Comparison of ENCODE assay signal across 31 mouse cellular contexts in genomic region chr8:111058946-111059572, GRCm38 (mm10). TPM values are rescaled to one million over a fixed set of nuclear protein-coding genes. Genes with fewer than 3 reads are reported as not detected.
DNase-seq lines count a peak whose midpoint lies in the region; ATAC-seq and TF ChIP-seq lines count a peak whose summit lies in the region.
"Had no signal": no experiment of that assay in that cellular context is flagged by ENCODE, and none has a peak within 500 bp of the region (broad histone marks: within the 10 kb centered on the region; RNA-seq: fewer than 3 reads in every experiment).

No protein-coding gene starts in this region.

- no peak for DNase-seq in heart, postnatal 36 days
- no peak for DNase-seq in kidney, postnatal 0 days (ENCODE audit: low spot score)
- DNase-seq in kidney, adult 18-20 months: no peak
- DNase-seq in R1 (ENCODE audit: low read depth, low spot score): peak; percentile 25
- no peak for DNase-seq in lung, postnatal 0 days (ENCODE audit: low spot score)
- DNase-seq: adrenal gland, postnatal 14 days; cerebellum, adult 8-10 months; cerebellum, postnatal 36 days; embryo, embryonic 11 days; gastrocnemius, postnatal 14 days; heart, adult 18-20 months; kidney, adult 8-10 months; liver; right cerebral cortex, adult 18-20 months; right cerebral cortex, postnatal 4 days; thymus, postnatal 25 days had no signal

- no peak for TF ChIP-seq CTCF in kidney, postnatal 0 days (IDR thresholded peaks at IDR 0.05; ENCODE audit: low read depth)
- TF ChIP-seq CTCF in lung, postnatal 0 days (IDR thresholded peaks at IDR 0.05): no peak

- peaks cover 11% of the 10 kb centered on the region for H3K79me2 ChIP-seq in myocyte (ENCODE audit: control insufficient read depth, insufficient read depth)

- H3K9me3 ChIP-seq in heart, embryonic 12.5 days (replicated peaks): no peaks in the 10 kb centered on the region
- H3K9me3 ChIP-seq in kidney, postnatal 0 days (replicated peaks; ENCODE audit: low read length): no peaks in the 10 kb centered on the region
- H3K9me3 ChIP-seq in midbrain, embryonic 15.5 days: no peaks in the 10 kb centered on the region
- H3K9me3 ChIP-seq in lung, postnatal 0 days (ENCODE audit: low read length): no peaks in the 10 kb centered on the region
- H3K9me3 ChIP-seq: limb, embryonic 10.5 days; liver, embryonic 15.5 days; stomach, embryonic 15.5 days had no signal

- no peak for TF ChIP-seq POLR2A in myocyte (IDR thresholded peaks at IDR 0.05; ENCODE audit: insufficient read length, low read depth)

- no peak for ATAC-seq in heart, embryonic 12.5 days (ENCODE audit: insufficient number of reproducible peaks, low FRiP score)
- ATAC-seq in kidney, postnatal 0 days (replicated peaks; ENCODE audit: low FRiP score, low read depth): no peak
- ATAC-seq in midbrain, embryonic 15.5 days (replicated peaks): no peak
- no peak for ATAC-seq in lung, postnatal 0 days
- ATAC-seq: activated CD4-positive, CD25-positive, alpha-beta regulatory T cell, adult 4 months; forebrain, embryonic 16.5 days; midbrain, embryonic 16.5 days had no signal

- H3K36me3 ChIP-seq in heart, embryonic 12.5 days: peaks cover 27% of the 10 kb centered on the region
- peaks cover 14% of the 10 kb centered on the region for H3K36me3 ChIP-seq in kidney, postnatal 0 days (ENCODE audit: insufficient read depth, low read length)
- H3K36me3 ChIP-seq in myocyte (ENCODE audit: control insufficient read depth, insufficient read depth): peaks cover 10% of the 10 kb centered on the region
- peaks cover 15% of the 10 kb centered on the region for H3K36me3 ChIP-seq in midbrain, embryonic 15.5 days (replicated peaks)
- H3K36me3 ChIP-seq in lung, postnatal 0 days (ENCODE audit: insufficient read depth, low read length): peaks cover 13% of the 10 kb centered on the region; the same call in 1 of the 2 replicates

- H3K9ac ChIP-seq in heart, embryonic 12.5 days: 0 out of 2 replicates have a peak overlapping the region, but pooled peaks have one; percentile 23
- H3K9ac ChIP-seq in kidney, postnatal 0 days (ENCODE audit: low read depth, low read length): no peak overlapping the region
- H3K9ac ChIP-seq in midbrain, embryonic 15.5 days: no peak overlapping the region
- H3K9ac ChIP-seq in lung, postnatal 0 days (replicated peaks; ENCODE audit: low read depth): no peak overlapping the region
- H3K9ac ChIP-seq: liver, embryonic 15.5 days; stomach, embryonic 15.5 days had no signal

- H3ac ChIP-seq in myocyte (ENCODE audit: control insufficient read depth, insufficient read length): no peak overlapping the region

- no peak overlapping the region for H3K4me3 ChIP-seq in heart, embryonic 12.5 days
- no peak overlapping the region for H3K4me3 ChIP-seq in kidney, postnatal 0 days (replicated peaks; ENCODE audit: low read depth, low read length)
- no peak overlapping the region for H3K4me3 ChIP-seq in myocyte
- no peak overlapping the region for H3K4me3 ChIP-seq in midbrain, embryonic 15.5 days
- no peak overlapping the region for H3K4me3 ChIP-seq in lung, postnatal 0 days (ENCODE audit: low read depth, low read length)
- H3K4me3 ChIP-seq: liver, embryonic 15.5 days; stomach, embryonic 15.5 days had no signal

- intact Hi-C loops in heart, postnatal 36 days (cut with DNase I): no loop called here

- no peaks in the 10 kb centered on the region for H3K27me3 ChIP-seq in heart, embryonic 12.5 days (replicated peaks)
- H3K27me3 ChIP-seq in kidney, postnatal 0 days (ENCODE audit: insufficient read depth, low read length): no peaks in the 10 kb centered on the region
- H3K27me3 ChIP-seq in myocyte (ENCODE audit: control insufficient read depth, insufficient read depth, insufficient read length): no peaks in the 10 kb centered on the region
- H3K27me3 ChIP-seq in midbrain, embryonic 15.5 days (replicated peaks): no peaks in the 10 kb centered on the region
- H3K27me3 ChIP-seq in lung, postnatal 0 days (replicated peaks; ENCODE audit: insufficient read depth, low read length): no peaks in the 10 kb centered on the region
- H3K27me3 ChIP-seq: stomach, embryonic 15.5 days had no signal

- H3K4me2 ChIP-seq in heart, embryonic 12.5 days: peak overlapping the region; percentile 9; the same call in 1 of the 2 replicates
- H3K4me2 ChIP-seq in kidney, postnatal 0 days (ENCODE audit: low read length): no peak overlapping the region
- H3K4me2 ChIP-seq in myocyte (ENCODE audit: low read depth): peak overlapping the region; percentile 12
- no peak overlapping the region for H3K4me2 ChIP-seq in midbrain, embryonic 15.5 days
- H3K4me2 ChIP-seq in lung, postnatal 0 days (replicated peaks; ENCODE audit: low read depth, low read length): no peak overlapping the region
- H3K4me2 ChIP-seq: stomach, embryonic 15.5 days had no signal

- 53% methylated on average over 2 of the region's 2 CpGs for WGBS in heart, embryonic 12.5 days
- 59% methylated on average over 2 of the region's 2 CpGs for WGBS in kidney, postnatal 0 days
- 75% methylated on average over 2 of the region's 2 CpGs for WGBS in midbrain, embryonic 15.5 days
- WGBS in lung, postnatal 0 days: 79% methylated on average over 2 of the region's 2 CpGs

- peaks cover 36% of the 10 kb centered on the region for H3K4me1 ChIP-seq in heart, embryonic 12.5 days (replicated peaks)
- peaks cover 9% of the 10 kb centered on the region; the same call in 1 of the 2 replicates for H3K4me1 ChIP-seq in kidney, postnatal 0 days (replicated peaks; ENCODE audit: insufficient read depth, low read length)
- H3K4me1 ChIP-seq in midbrain, embryonic 15.5 days: peaks cover 26% of the 10 kb centered on the region
- peaks cover 8% of the 10 kb centered on the region; the same call in 1 of the 2 replicates for H3K4me1 ChIP-seq in lung, postnatal 0 days (ENCODE audit: insufficient read depth, low read depth, low read length)

- no peak for TF ChIP-seq EP300 in lung, postnatal 0 days (IDR thresholded peaks at IDR 0.05)

- peak overlapping the region; percentile 62 for H3K27ac ChIP-seq in heart, embryonic 12.5 days (ENCODE audit: poor library complexity, severe bottlenecking)
- H3K27ac ChIP-seq in kidney, postnatal 0 days: peak overlapping the region; percentile 34; the same call in 1 of the 2 replicates
- no peak overlapping the region for H3K27ac ChIP-seq in midbrain, embryonic 15.5 days
- H3K27ac ChIP-seq in lung, postnatal 0 days (ENCODE audit: low read length): no peak overlapping the region
- H3K27ac ChIP-seq: limb, embryonic 10.5 days; liver, embryonic 15.5 days; macrophage; stomach, embryonic 15.5 days had no signal

TF ChIP-seq in myocyte, 11 proteins besides CTCF, POLR2A, EP300 and RAD21 (continues in another document):
- no peak for TF ChIP-seq MYOG (IDR thresholded peaks at IDR 0.05; ENCODE audit: control insufficient read depth in 1 of 3, insufficient read depth in 1 of 3, insufficient read length in 2 of 3, low read depth in 2 of 3)
- peak; percentile 24 for TF ChIP-seq POLR2AphosphoS2 (IDR thresholded peaks at IDR 0.05; ENCODE audit: insufficient read length, low read depth)
- TF ChIP-seq CEBPB (IDR thresholded peaks at IDR 0.05; ENCODE audit: insufficient read depth, poor library complexity, severe bottlenecking): no peak
- no peak for TF ChIP-seq TCF3 (IDR thresholded peaks at IDR 0.05; ENCODE audit: insufficient read length, low read depth)
- TF ChIP-seq REST (IDR thresholded peaks at IDR 0.05; ENCODE audit: insufficient read depth, insufficient read length): no peak
- no peak for TF ChIP-seq MYOD1 (IDR thresholded peaks at IDR 0.05; ENCODE audit: control insufficient read depth in 1 of 3, insufficient read length in 2 of 3, low read depth in 2 of 3)

RNA-seq across cellular contexts. Expression of gene Exosc6, which starts 2.9 kb away (rescaled TPM):
- 10.9 and 11.6 TPM in 2 replicates for polyA plus RNA-seq in heart, embryonic 12.5 days (2016; fragmentation: Nextera tagmentation; extraction: Ambion mirVana)
- not detected for total RNA-seq in heart, postnatal 36 days (2021)
- 29.8 and 37.6 TPM in 2 replicates for polyA plus RNA-seq in kidney, postnatal 0 days (2015; fragmentation: Nextera tagmentation; extraction: Ambion mirVana)
- not detected for polyA plus RNA-seq in myocyte (2012; fragmentation: generic; extraction: Trizol)
- polyA plus RNA-seq in midbrain, embryonic 15.5 days (2015; fragmentation: Nextera tagmentation; extraction: Ambion mirVana): not detected in 2 replicates
- polyA plus RNA-seq in lung, postnatal 0 days (2015; fragmentation: Nextera tagmentation; extraction: Ambion mirVana): 4.2 and 5.0 TPM in 2 replicates
- total RNA-seq: adrenal gland, postnatal 14 days; gastrocnemius, postnatal 14 days; heart, adult 18-20 months; layer of hippocampus, adult 18-20 months; layer of hippocampus, postnatal 14 days had no signal
- polyA plus RNA-seq: activated CD4-positive, CD25-positive, alpha-beta regulatory T cell, adult 4 months; brain, embryonic 14.5 days; forebrain, embryonic 16.5 days; macrophage; midbrain, embryonic 16.5 days; neural tube, embryonic 14.5 days had no signal

RNA-seq across cellular contexts. Expression of gene Aars, which starts 26.1 kb away (rescaled TPM):
- polyA plus RNA-seq in heart, embryonic 12.5 days (2016; fragmentation: Nextera tagmentation; extraction: Ambion mirVana): 49.3 and 52.3 TPM in 2 replicates
- total RNA-seq in heart, postnatal 36 days (2021): 10 to 100 TPM; 31.9 to 32.3 TPM
- polyA plus RNA-seq in kidney, postnatal 0 days (2015; fragmentation: Nextera tagmentation; extraction: Ambion mirVana): 39.6 and 42.2 TPM in 2 replicates
- polyA plus RNA-seq in myocyte (2012; fragmentation: generic; extraction: Trizol): 340 TPM
- polyA plus RNA-seq in midbrain, embryonic 15.5 days (2015; fragmentation: Nextera tagmentation; extraction: Ambion mirVana): 86.1 and 91.0 TPM in 2 replicates
- 25.2 and 26.0 TPM in 2 replicates for polyA plus RNA-seq in lung, postnatal 0 days (2015; fragmentation: Nextera tagmentation; extraction: Ambion mirVana)

RNA-seq across cellular contexts. Expression of gene Ddx19b, which starts 27.5 kb away (rescaled TPM):
- polyA plus RNA-seq in heart, embryonic 12.5 days (2016; fragmentation: Nextera tagmentation; extraction: Ambion mirVana): 5.4 and 5.7 TPM in 2 replicates
- 10 to 100 TPM; 11.1 to 11.7 TPM for total RNA-seq in heart, postnatal 36 days (2021)
- polyA plus RNA-seq in kidney, postnatal 0 days (2015; fragmentation: Nextera tagmentation; extraction: Ambion mirVana): 4.4 and 4.8 TPM in 2 replicates
- polyA plus RNA-seq in myocyte (2012; fragmentation: generic; extraction: Trizol): 5.9 TPM
- 7.9 and 8.0 TPM in 2 replicates for polyA plus RNA-seq in midbrain, embryonic 15.5 days (2015; fragmentation: Nextera tagmentation; extraction: Ambion mirVana)
- polyA plus RNA-seq in lung, postnatal 0 days (2015; fragmentation: Nextera tagmentation; extraction: Ambion mirVana): 3.4 and 3.7 TPM in 2 replicates

RNA-seq across cellular contexts. Expression of gene Clec18a, which starts 33.2 kb away (rescaled TPM):
- not detected in 2 replicates for polyA plus RNA-seq in heart, embryonic 12.5 days (2016; fragmentation: Nextera tagmentation; extraction: Ambion mirVana)
- total RNA-seq in heart, postnatal 36 days (2021): under 1 TPM; 0.80 to 0.81 TPM
- polyA plus RNA-seq in kidney, postnatal 0 days (2015; fragmentation: Nextera tagmentation; extraction: Ambion mirVana): 76.6 and 89.9 TPM in 2 replicates
- 1.2 TPM for polyA plus RNA-seq in myocyte (2012; fragmentation: generic; extraction: Trizol)
- polyA plus RNA-seq in midbrain, embryonic 15.5 days (2015; fragmentation: Nextera tagmentation; extraction: Ambion mirVana): 0.53 and 0.93 TPM in 2 replicates
- polyA plus RNA-seq in lung, postnatal 0 days (2015; fragmentation: Nextera tagmentation; extraction: Ambion mirVana): not detected in 2 replicates
- total RNA-seq: adrenal gland, postnatal 14 days had no signal
- polyA plus RNA-seq: activated CD4-positive, CD25-positive, alpha-beta regulatory T cell, adult 4 months; limb, embryonic 10.5 days; liver, embryonic 15.5 days; lung, embryonic 16.5 days; macrophage; stomach, embryonic 15.5 days had no signal

RNA-seq across cellular contexts. Expression of gene Pdpr, which starts 35.4 kb away (rescaled TPM):
- 16.2 and 18.1 TPM in 2 replicates for polyA plus RNA-seq in heart, embryonic 12.5 days (2016; fragmentation: Nextera tagmentation; extraction: Ambion mirVana)
- 100 to 1,000 TPM in 1 of 2 experiments, 10 to 100 TPM in 1; 97.4 to 113 TPM for total RNA-seq in heart, postnatal 36 days (2021)
- polyA plus RNA-seq in kidney, postnatal 0 days (2015; fragmentation: Nextera tagmentation; extraction: Ambion mirVana): 8.5 and 9.7 TPM in 2 replicates
- polyA plus RNA-seq in myocyte (2012; fragmentation: generic; extraction: Trizol): 8.6 TPM
- 10.4 and 10.8 TPM in 2 replicates for polyA plus RNA-seq in midbrain, embryonic 15.5 days (2015; fragmentation: Nextera tagmentation; extraction: Ambion mirVana)
- polyA plus RNA-seq in lung, postnatal 0 days (2015; fragmentation: Nextera tagmentation; extraction: Ambion mirVana): 6.5 and 7.1 TPM in 2 replicates

Comparison
In these comparisons a context has a peak if more than half of its experiments do, and no peak if none do; other contexts are left out.
1. H3K27ac ChIP-seq: peak in heart, embryonic 12.5 days (single experiment) and kidney, postnatal 0 days (single experiment); none in midbrain, embryonic 15.5 days (single experiment) and lung, postnatal 0 days (single experiment).
2. H3K4me2 ChIP-seq: peak in heart, embryonic 12.5 days (single experiment) and myocyte (single experiment); none in kidney, postnatal 0 days (single experiment), midbrain, embryonic 15.5 days (single experiment) and lung, postnatal 0 days (single experiment).